Mouse (Mus musculus) kidney, embryonic 16.5 days (tissue): ENCODE results near the gene Drp2. TPM values are rescaled to one million over a fixed set of nuclear protein-coding genes. Genes with fewer than 3 reads are reported as not detected.
A peak's percentile ranks its signal among the peaks of the same experiment; 100 is the strongest.

Source experiments
- ATAC-seq: fragments of 200-750 bp; cut with Nextera tagmentation; 2 replicates; pipeline ENCODE4 v1.8.0; 2017; ENCODE audit warnings: moderate TSS enrichment; ENCODE audit not compliant: low FRiP score, low TSS enrichment
- H3K27ac ChIP-seq: fragments of 300-500 bp; sonication (generic); 2 replicates; pipeline ENCODE4 v1.5.1; 2014; ENCODE audit warnings: low read length
- H3K27me3 ChIP-seq: fragments of 300-500 bp; sonication (generic); 2 replicates; pipeline ENCODE4 v1.6.1; 2014; ENCODE audit warnings: low read length, control low read depth, mixed read lengths; ENCODE audit not compliant: insufficient read depth
- H3K36me3 ChIP-seq: fragments of 300-500 bp; sonication (generic); 2 replicates; pipeline ENCODE4 v1.6.1; 2014; ENCODE audit warnings: low read length, control low read depth, mixed read lengths; ENCODE audit not compliant: insufficient read depth
- H3K4me1 ChIP-seq: fragments of 300-500 bp; sonication (generic); 2 replicates; pipeline ENCODE4 v1.6.1; 2014; ENCODE audit warnings: low read length, control low read depth, mixed read lengths; ENCODE audit not compliant: insufficient read depth
- H3K4me2 ChIP-seq: fragments of 300-500 bp; sonication (generic); replicated peaks from 2 replicates; pipeline ENCODE4 v1.6.1; 2014; ENCODE audit warnings: low read depth, low read length
- H3K4me3 ChIP-seq: fragments of 300-500 bp; sonication (generic); 2 replicates; pipeline ENCODE4 v1.5.1; 2014; ENCODE audit warnings: mild to moderate bottlenecking, low read length
- H3K9ac ChIP-seq: fragments of 300-500 bp; sonication (generic); replicated peaks from 2 replicates; pipeline ENCODE4 v1.6.1; 2014; ENCODE audit warnings: low read length
- H3K9me3 ChIP-seq: fragments of 300-500 bp; sonication (generic); 2 replicates; pipeline ENCODE4 v1.6.1; 2016; ENCODE audit warnings: low read length, control low read depth
- WGBS: fragments of 180-500 bp; shearing (Covaris S2); extraction: QIAGEN DNeasy Blood & Tissue Kit; methylation state at CpG from one replicate; pipeline ENCODE4 v1.1.7; 2014; 5-methylcytosine and 5-hydroxymethylcytosine counted together
- polyA plus RNA-seq: library from polyadenylated mRNA; unstranded; fragments of >200 nt; fragmentation: Nextera tagmentation; extraction: Ambion mirVana; gene quantifications from 2 replicates; pipeline ENCODE4 v1.2.1, GENCODE M21; 2015

Gene Drp2
- polyA plus RNA-seq, 1 experiment from 2014 or later, result 0.57 TPM

DNA sequence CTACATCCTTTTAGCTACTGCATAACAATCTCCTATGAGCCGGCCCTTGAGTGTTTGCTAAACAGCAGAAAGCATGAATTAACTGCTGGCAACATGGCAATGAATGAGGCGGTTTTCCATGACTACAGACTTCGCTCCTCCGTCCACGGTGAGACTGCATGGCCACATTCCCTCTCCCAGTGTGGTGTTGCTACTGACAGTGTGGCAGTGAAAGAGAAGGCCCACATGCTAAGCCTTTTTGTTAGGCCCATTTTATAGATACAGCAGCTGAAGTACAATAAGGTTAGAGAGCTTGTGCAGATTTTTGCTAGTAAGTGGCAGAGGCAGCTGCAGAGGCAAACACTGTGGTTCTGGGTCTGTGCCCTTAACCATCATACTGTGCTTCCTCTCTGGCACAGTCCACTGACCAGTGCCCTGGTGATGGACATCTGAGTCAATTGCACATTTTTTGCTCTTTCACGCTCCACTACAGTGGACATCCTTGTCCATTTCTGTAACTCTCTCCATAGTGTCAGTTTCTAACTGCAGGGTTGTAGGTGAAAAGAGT, 5.1 kb downstream of the Drp2 start:
- peaks cover 12% of the 10 kb centered on the region; the same call in 1 of the 2 replicates for H3K27me3 ChIP-seq
- H3K4me2 ChIP-seq, result no peak overlapping the region
- H3K27ac ChIP-seq, result no peak overlapping the region
- 82% methylated on average over 6 of the region's 6 CpGs for WGBS
- H3K4me1 ChIP-seq, result no peaks in the 10 kb centered on the region
- no peak overlapping the region for H3K4me3 ChIP-seq
- H3K9me3 ChIP-seq, result no peaks in the 10 kb centered on the region
- H3K36me3 ChIP-seq, result no peaks in the 10 kb centered on the region
- H3K9ac ChIP-seq, result no peak overlapping the region
- ATAC-seq, result no peak

GRCm38 (mm10) chrX:134412096-134412495, 7.7 kb downstream of the Drp2 start:
- H3K4me3 ChIP-seq, result no peak overlapping the region
- no peaks in the 10 kb centered on the region for H3K9me3 ChIP-seq
- 86% methylated on average over 1 of the region's 1 CpGs for WGBS
- H3K9ac ChIP-seq, result no peak overlapping the region
- no peaks in the 10 kb centered on the region for H3K4me1 ChIP-seq
- no peaks in the 10 kb centered on the region; the same call in 1 of the 2 replicates for H3K27me3 ChIP-seq
- no peak overlapping the region for H3K27ac ChIP-seq
- ATAC-seq, result no peak
- H3K4me2 ChIP-seq, result no peak overlapping the region
- H3K36me3 ChIP-seq, result no peaks in the 10 kb centered on the region

- Histone ChIP-seq H3K4me2 (no peak overlapping the region), H3K27ac (no peak overlapping the region), H3K4me3 (no peak overlapping the region), H3K9me3 (no peaks in the 10 kb centered on the region), H3K4me1 (no peaks in the 10 kb centered on the region), H3K36me3 (no peaks in the 10 kb centered on the region), H3K9ac (no peak overlapping the region), H3K27me3 (no peaks in the 10 kb centered on the region)
- no peak for ATAC-seq
- 88% methylated on average over 5 of the region's 5 CpGs for WGBS
Observed at GRCm38 (mm10) chrX:134420097-134420496, 15.7 kb downstream of the Drp2 start.

DNA sequence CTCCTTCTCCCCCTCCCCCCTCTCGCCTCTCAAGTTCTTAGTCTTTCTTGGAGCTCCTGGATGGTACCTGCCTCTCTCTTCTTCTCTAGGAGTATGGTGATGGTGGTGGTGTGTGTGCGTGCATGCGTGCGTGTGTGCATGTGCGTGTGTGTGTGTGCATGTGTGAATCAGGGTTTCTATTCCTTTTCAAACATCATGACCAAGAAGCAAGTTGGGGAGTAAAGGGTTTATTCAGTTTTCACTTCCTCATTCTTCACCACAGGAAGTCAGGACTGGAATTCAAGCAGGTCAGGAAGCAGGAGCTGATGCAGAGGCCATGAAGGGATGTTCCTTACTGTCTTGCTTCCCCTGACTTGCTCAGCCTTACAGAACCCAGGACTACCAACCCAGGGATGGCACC, 19.9 kb downstream of the Drp2 start:
- Histone ChIP-seq H3K4me3 (no peak overlapping the region), H3K27me3 (no peaks in the 10 kb centered on the region), H3K4me1 (no peaks in the 10 kb centered on the region), H3K9me3 (no peaks in the 10 kb centered on the region), H3K9ac (no peak overlapping the region), H3K27ac (no peak overlapping the region), H3K36me3 (no peaks in the 10 kb centered on the region), H3K4me2 (no peak overlapping the region)
- 92% methylated on average over 5 of the region's 5 CpGs for WGBS
- no peak for ATAC-seq

DNA sequence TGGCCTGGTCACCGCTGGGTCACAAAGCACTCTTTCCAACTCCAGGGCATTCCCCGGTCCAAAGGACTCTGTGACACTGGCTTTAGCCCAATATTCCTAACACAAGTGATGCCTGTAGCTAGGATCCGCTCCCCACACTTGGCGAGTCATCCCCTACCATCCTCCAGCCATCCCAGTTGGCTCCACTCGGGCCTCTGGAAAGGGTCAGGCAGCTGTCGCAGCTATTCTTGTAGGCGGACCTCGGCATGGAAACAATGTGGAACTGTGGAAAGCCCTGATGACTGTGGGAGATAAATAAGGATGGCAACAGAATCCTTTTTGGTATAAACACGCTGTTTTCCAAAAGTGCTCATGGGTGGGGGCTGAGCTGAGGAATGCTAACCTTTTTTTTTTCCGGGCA, 21.4 kb downstream of the Drp2 start:
- WGBS, result 82% methylated on average over 10 of the region's 10 CpGs
- Histone ChIP-seq H3K9me3 (no peaks in the 10 kb centered on the region), H3K9ac (no peak overlapping the region), H3K4me2 (no peak overlapping the region), H3K4me1 (no peaks in the 10 kb centered on the region), H3K27ac (no peak overlapping the region), H3K4me3 (no peak overlapping the region), H3K27me3 (peaks cover 4% of the 10 kb centered on the region; the same call in 1 of the 2 replicates), H3K36me3 (no peaks in the 10 kb centered on the region)
- no peak for ATAC-seq

DNA sequence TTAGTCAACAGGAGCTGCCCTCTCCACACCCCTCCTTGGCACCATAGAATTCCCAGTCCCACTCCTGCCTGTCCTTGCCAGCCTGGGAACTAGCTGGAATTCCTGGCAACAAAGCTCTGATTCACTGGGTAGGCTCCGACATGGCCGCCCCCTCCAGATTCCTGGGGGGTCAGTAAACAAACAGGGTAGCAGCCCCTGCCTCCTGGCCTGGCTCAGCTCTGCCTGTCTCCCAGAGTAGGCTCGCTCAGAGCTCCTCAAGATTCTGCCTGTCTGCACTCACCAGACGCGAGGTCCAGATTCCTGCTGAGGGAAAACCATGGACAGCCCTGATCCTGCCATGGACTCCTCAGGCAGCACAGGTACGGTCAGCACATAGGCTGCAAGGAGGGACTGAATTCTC, 22.5 kb downstream of the Drp2 start:
- Histone ChIP-seq H3K9ac (no peak overlapping the region), H3K4me2 (no peak overlapping the region), H3K36me3 (no peaks in the 10 kb centered on the region), H3K9me3 (no peaks in the 10 kb centered on the region), H3K27ac (no peak overlapping the region), H3K27me3 (peaks cover 4% of the 10 kb centered on the region; the same call in 1 of the 2 replicates), H3K4me1 (no peaks in the 10 kb centered on the region), H3K4me3 (no peak overlapping the region)
- WGBS, result 84% methylated on average over 6 of the region's 6 CpGs
- ATAC-seq, result no peak

DNA sequence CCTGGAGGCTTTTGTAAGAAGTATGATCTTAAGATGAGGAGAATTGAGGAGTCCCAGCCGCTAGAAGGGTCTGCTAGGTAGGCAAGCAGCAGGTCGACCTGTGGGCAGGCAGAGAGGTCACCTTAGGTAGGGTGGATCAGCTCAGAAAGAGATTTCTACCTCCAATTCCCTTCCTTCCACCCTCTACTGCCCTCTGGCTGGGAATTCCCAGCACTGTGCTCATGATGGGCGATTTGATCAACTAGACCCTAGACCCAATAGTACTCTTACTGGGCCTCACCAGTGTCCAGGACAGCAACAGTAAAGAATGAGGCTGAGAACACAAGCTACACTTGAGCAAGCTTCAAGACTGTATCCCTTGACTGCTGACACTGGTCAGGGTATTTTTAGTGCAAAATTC, 23.0 kb downstream of the Drp2 start:
- no peak for ATAC-seq
- no peak overlapping the region for H3K4me3 ChIP-seq
- H3K27ac ChIP-seq, result no peak overlapping the region
- H3K4me2 ChIP-seq, result no peak overlapping the region
- no peaks in the 10 kb centered on the region for H3K9me3 ChIP-seq
- no peaks in the 10 kb centered on the region for H3K36me3 ChIP-seq
- H3K27me3 ChIP-seq, result peaks cover 4% of the 10 kb centered on the region; the same call in 1 of the 2 replicates
- H3K9ac ChIP-seq, result no peak overlapping the region
- WGBS, result 61% methylated on average over 3 of the region's 3 CpGs
- H3K4me1 ChIP-seq, result no peaks in the 10 kb centered on the region

GRCm38 (mm10) chrX:134474988-134475710, 70.8 kb downstream of the Drp2 start:
- H3K4me2 ChIP-seq, result no peak overlapping the region
- no peak overlapping the region for H3K9ac ChIP-seq
- H3K27me3 ChIP-seq, result no peaks in the 10 kb centered on the region
- H3K36me3 ChIP-seq, result no peaks in the 10 kb centered on the region
- no peak overlapping the region for H3K27ac ChIP-seq
- H3K9me3 ChIP-seq, result peaks cover 17% of the 10 kb centered on the region
- H3K4me1 ChIP-seq, result no peaks in the 10 kb centered on the region
- peak; percentile 51; the same call in 1 of the 2 replicates for ATAC-seq
- WGBS, result 70% methylated on average over 40 of the region's 67 CpGs
- no peak overlapping the region for H3K4me3 ChIP-seq

GRCm38 (mm10) chrX:134476290-134476689, 71.9 kb downstream of the Drp2 start, which contains the start of gene Taf7l:
TSS of gene Taf7l (minus strand) at chrX:134476490.
- Histone ChIP-seq H3K9me3 (peaks cover 17% of the 10 kb centered on the region), H3K4me2 (no peak within 1 kb of the TSS), H3K9ac (no peak within 1 kb of the TSS), H3K27ac (no peak within 1 kb of the TSS), H3K27me3 (no peaks in the 10 kb centered on the region), H3K36me3 (no peaks in the 10 kb centered on the region), H3K4me3 (no peak within 1 kb of the TSS), H3K4me1 (no peaks in the 10 kb centered on the region)
- 89% methylated on average over 25 of the region's 25 CpGs for WGBS
- ATAC-seq, result no peak

GRCm38 (mm10) chrX:134481720-134482119, 77.4 kb downstream of the Drp2 start:
- no peaks in the 10 kb centered on the region for H3K36me3 ChIP-seq
- H3K4me3 ChIP-seq, result no peak overlapping the region
- H3K4me1 ChIP-seq, result no peaks in the 10 kb centered on the region
- no peak overlapping the region for H3K27ac ChIP-seq
- peaks cover 6% of the 10 kb centered on the region for H3K27me3 ChIP-seq
- H3K9ac ChIP-seq, result no peak overlapping the region
- ATAC-seq, result no peak
- no peaks in the 10 kb centered on the region for H3K9me3 ChIP-seq
- 70% methylated on average over 3 of the region's 3 CpGs for WGBS
- no peak overlapping the region for H3K4me2 ChIP-seq
